Mouse (Mus musculus): ENCODE data around the gene Zfp503. TPM values are rescaled to one million over a fixed set of nuclear protein-coding genes. Genes with fewer than 3 reads are reported as not detected.

The Zfp503 gene
- polyA plus RNA-seq (2015; fragmentation: Nextera tagmentation; extraction: Ambion mirVana) = 8.0 and 9.9 TPM in 2 replicates

DNA sequence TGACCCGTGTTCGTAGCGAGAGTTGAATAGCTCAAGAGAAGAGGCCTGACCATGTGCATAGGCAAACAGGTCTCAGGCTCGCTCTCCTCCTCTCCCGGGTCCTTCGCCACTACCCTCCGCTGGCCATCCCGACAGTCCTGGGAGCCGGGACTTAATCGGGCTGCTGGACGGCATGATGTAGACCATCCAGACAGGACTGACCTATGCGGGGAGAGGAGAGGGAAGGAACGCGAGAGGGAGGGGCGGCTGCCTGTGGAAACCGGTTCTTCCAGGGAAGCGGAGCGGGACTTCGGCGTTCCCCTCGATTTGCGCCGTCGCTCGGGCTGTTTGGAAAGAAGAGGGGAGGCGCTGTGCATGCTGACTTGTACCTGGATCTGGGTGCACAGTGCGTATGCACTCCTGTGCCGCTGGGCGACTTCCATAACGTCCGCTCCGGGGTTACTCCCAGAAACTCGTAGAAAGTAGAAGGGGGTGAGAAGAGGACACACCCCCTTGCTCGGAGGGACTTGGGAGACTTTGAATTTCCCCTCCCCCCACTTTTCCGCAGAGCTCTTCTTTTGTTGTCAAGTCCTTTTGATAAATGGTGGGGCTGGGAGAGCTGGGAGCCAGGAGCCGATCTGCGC, at the start of gene Zfp503:
TSS of gene Zfp503 (minus strand) at position 311 of the 623 bp plus-strand sequence.
- no peaks in the 10 kb centered on the region for H3K36me3 ChIP-seq (ENCODE audit: control insufficient read depth, insufficient read depth, low read length)
- ATAC-seq = no peak; the same call in 1 of the 2 replicates
- no peaks in the 10 kb centered on the region for H3K9me3 ChIP-seq (ENCODE audit: control insufficient read depth, low read length)
- H3K4me1 ChIP-seq (ENCODE audit: control insufficient read depth, insufficient read depth, low read depth, low read length) = peaks cover 42% of the 10 kb centered on the region
- H3K27me3 ChIP-seq (replicated peaks; ENCODE audit: control insufficient read depth, insufficient read depth, low read length) = peaks cover 14% of the 10 kb centered on the region
- H3K9ac ChIP-seq (ENCODE audit: low read depth, low read length) = peak within 1 kb of the TSS; percentile 47
- WGBS = under 1% methylated on average over 36 of the region's 37 CpGs
- peak within 1 kb of the TSS; percentile 75 for H3K4me3 ChIP-seq (ENCODE audit: low read length)
- H3K27ac ChIP-seq (ENCODE audit: low read depth, low read length) = peak within 1 kb of the TSS; percentile 71
- peak within 1 kb of the TSS; percentile 84 for H3K4me2 ChIP-seq (ENCODE audit: low read length)

DNA sequence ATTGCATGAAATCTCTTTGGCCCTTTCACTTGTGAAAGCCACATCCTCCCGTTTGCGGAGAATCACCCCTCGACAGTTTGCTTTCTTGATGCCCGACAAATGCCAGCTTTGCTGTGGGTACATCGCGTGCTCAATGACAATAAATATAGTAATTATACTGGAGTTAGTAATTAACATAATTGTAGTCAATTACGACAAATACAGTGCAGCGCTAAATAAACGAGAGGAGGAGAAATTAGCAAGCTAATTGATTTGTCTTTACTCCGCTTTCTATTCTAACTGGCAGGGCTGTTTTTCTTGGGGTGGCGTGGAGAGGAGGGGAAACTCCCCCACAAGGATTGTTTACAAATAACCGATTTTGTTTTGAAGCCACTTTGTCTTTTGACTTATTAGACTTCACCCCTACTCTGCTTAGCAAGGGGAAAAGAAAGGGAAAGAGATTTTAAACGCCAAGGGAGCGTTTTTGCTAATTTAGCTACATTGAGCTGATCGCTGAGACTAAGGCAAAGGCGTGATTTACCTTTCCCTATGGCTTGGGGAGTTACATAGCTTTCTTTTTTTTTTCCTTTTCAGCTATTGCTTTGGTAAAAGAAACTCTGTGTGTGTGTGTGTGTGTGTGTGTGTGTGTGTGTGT, 48.2 kb upstream of the Zfp503 start:
- no peaks in the 10 kb centered on the region for H3K9me3 ChIP-seq (ENCODE audit: control insufficient read depth, low read length)
- peaks cover 2% of the 10 kb centered on the region for H3K27me3 ChIP-seq (replicated peaks; ENCODE audit: control insufficient read depth, insufficient read depth, low read length)
- WGBS = 25% methylated on average over 16 of the region's 16 CpGs
- H3K36me3 ChIP-seq (ENCODE audit: control insufficient read depth, insufficient read depth, low read length) = no peaks in the 10 kb centered on the region
- H3K27ac ChIP-seq (ENCODE audit: low read depth, low read length) = no peak overlapping the region
- H3K4me2 ChIP-seq (ENCODE audit: low read length) = peak overlapping the region; percentile 39
- no peak overlapping the region for H3K9ac ChIP-seq (ENCODE audit: low read depth, low read length)
- ATAC-seq = no peak
- no peak overlapping the region for H3K4me3 ChIP-seq (ENCODE audit: low read length)
- H3K4me1 ChIP-seq (ENCODE audit: control insufficient read depth, insufficient read depth, low read depth, low read length) = peaks cover 17% of the 10 kb centered on the region

DNA sequence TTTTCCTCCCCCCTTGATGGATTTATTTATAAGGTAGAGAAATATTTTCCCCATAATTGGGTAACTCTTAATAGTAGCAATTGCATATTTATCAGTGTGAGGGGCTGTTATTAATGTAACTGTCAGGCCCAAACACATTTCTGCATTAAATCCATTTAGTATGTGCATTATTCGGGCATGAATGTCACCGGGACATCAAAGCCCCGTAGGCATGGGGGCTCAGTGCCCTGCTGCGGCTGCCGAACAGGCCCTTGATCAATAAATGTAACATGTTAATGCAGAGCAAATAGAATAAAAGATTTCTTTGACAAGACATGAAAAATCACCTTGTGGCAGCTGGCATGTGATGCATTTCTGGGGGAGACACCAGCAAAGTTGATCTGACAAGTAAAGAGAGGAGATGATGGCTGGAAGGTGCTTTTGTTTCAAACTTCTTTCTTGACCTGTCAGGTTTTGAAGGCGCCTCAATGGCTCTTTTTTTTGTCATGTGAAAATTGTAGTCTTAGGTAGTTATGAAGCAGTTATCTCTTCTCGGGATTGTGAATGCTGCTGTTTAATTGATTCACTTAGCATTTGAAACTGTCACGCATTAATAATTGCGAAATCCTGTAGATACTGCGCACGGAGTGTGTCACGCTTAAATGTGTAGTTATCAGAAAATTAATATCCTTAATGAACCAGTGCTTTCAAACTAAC, 47.5 kb upstream of the Zfp503 start:
- no peaks in the 10 kb centered on the region for H3K9me3 ChIP-seq (ENCODE audit: control insufficient read depth, low read length)
- H3K4me2 ChIP-seq (ENCODE audit: low read length) = peak overlapping the region; percentile 39
- no peaks in the 10 kb centered on the region for H3K36me3 ChIP-seq (ENCODE audit: control insufficient read depth, insufficient read depth, low read length)
- H3K9ac ChIP-seq (ENCODE audit: low read depth, low read length) = no peak overlapping the region
- no peak overlapping the region for H3K4me3 ChIP-seq (ENCODE audit: low read length)
- H3K27ac ChIP-seq (ENCODE audit: low read depth, low read length) = no peak overlapping the region
- WGBS = 34% methylated on average over 12 of the region's 12 CpGs
- H3K27me3 ChIP-seq (replicated peaks; ENCODE audit: control insufficient read depth, insufficient read depth, low read length) = peaks cover 2% of the 10 kb centered on the region
- ATAC-seq = no peak
- peaks cover 17% of the 10 kb centered on the region for H3K4me1 ChIP-seq (ENCODE audit: control insufficient read depth, insufficient read depth, low read depth, low read length)

- no peaks in the 10 kb centered on the region for H3K9me3 ChIP-seq (ENCODE audit: control insufficient read depth, low read length)
- no peak overlapping the region for H3K4me3 ChIP-seq (ENCODE audit: low read length)
- H3K27ac ChIP-seq (ENCODE audit: low read depth, low read length) = no peak overlapping the region
- no peak overlapping the region for H3K9ac ChIP-seq (ENCODE audit: low read depth, low read length)
- no peak overlapping the region for H3K4me2 ChIP-seq (ENCODE audit: low read length)
- peaks cover 17% of the 10 kb centered on the region for H3K4me1 ChIP-seq (ENCODE audit: control insufficient read depth, insufficient read depth, low read depth, low read length)
- H3K36me3 ChIP-seq (ENCODE audit: control insufficient read depth, insufficient read depth, low read length) = no peaks in the 10 kb centered on the region
- no peak for ATAC-seq
- H3K27me3 ChIP-seq (replicated peaks; ENCODE audit: control insufficient read depth, insufficient read depth, low read length) = peaks cover 2% of the 10 kb centered on the region
- 28% methylated on average over 6 of the region's 6 CpGs for WGBS
Observed at GRCm38 (mm10) chr14:22036338-22036737, 46.9 kb upstream of the Zfp503 start.

DNA sequence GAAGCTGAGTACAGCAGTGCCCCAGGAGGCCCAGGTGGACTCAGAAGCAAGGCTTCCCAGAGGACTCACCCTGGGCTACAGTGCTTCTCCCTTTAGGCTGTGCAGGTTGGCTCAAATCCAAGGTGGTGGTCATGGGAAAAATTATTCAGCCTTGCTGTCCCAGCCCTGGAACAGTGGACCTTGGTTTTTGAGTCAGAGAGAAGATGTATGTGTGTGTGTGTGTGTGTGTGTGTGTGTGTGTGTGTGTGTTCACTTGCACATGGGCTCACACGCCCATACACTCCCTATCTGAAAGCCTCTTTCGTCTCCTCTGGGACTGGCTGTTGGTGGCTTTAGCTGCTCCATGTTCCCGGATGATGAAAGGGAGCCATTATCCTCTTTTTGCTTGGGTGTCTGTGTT, 46.5 kb upstream of the Zfp503 start:
- Histone ChIP-seq H3K27me3 (replicated peaks; ENCODE audit: control insufficient read depth, insufficient read depth, low read length) (peaks cover 2% of the 10 kb centered on the region), H3K36me3 (ENCODE audit: control insufficient read depth, insufficient read depth, low read length) (no peaks in the 10 kb centered on the region), H3K4me1 (ENCODE audit: control insufficient read depth, insufficient read depth, low read depth, low read length) (peaks cover 17% of the 10 kb centered on the region), H3K4me2 (ENCODE audit: low read length) (no peak overlapping the region), H3K27ac (ENCODE audit: low read depth, low read length) (no peak overlapping the region), H3K9ac (ENCODE audit: low read depth, low read length) (no peak overlapping the region), H3K9me3 (ENCODE audit: control insufficient read depth, low read length) (no peaks in the 10 kb centered on the region), H3K4me3 (ENCODE audit: low read length) (no peak overlapping the region)
- ATAC-seq = peak; percentile 40; the same call in 1 of the 2 replicates
- 16% methylated on average over 3 of the region's 3 CpGs for WGBS

DNA sequence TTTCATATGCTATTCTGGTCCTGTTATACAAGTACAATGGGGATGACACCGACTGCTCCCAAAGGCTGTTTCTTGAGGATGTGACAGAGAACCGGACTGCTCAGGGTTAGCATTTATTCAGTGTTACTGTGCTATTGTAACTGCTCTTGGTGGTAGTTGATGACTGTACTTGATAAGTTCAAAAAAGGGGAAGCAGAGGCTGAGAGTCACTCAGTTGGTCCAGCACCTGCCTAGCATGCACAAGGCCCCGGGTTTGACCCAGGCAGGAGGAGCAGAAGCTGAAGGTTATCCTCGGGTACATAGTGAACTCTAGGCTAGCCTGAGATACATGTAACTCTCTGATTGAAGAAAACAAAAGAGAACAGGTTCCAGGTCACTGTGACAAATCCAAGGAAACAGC, 34.1 kb upstream of the Zfp503 start:
- H3K27ac ChIP-seq (ENCODE audit: low read depth, low read length) = no peak overlapping the region
- no peak overlapping the region for H3K4me2 ChIP-seq (ENCODE audit: low read length)
- H3K9ac ChIP-seq (ENCODE audit: low read depth, low read length) = no peak overlapping the region
- H3K4me3 ChIP-seq (ENCODE audit: low read length) = no peak overlapping the region
- peaks cover 4% of the 10 kb centered on the region for H3K27me3 ChIP-seq (replicated peaks; ENCODE audit: control insufficient read depth, insufficient read depth, low read length)
- 78% methylated on average over 4 of the region's 4 CpGs for WGBS
- H3K4me1 ChIP-seq (ENCODE audit: control insufficient read depth, insufficient read depth, low read depth, low read length) = peaks cover 6% of the 10 kb centered on the region
- H3K36me3 ChIP-seq (ENCODE audit: control insufficient read depth, insufficient read depth, low read length) = no peaks in the 10 kb centered on the region
- H3K9me3 ChIP-seq (ENCODE audit: control insufficient read depth, low read length) = no peaks in the 10 kb centered on the region
- no peak for ATAC-seq

GRCm38 (mm10) chr14:22020885-22021284, 31.5 kb upstream of the Zfp503 start:
- 8% methylated on average over 2 of the region's 2 CpGs for WGBS
- Histone ChIP-seq H3K4me3 (ENCODE audit: low read length) (no peak overlapping the region), H3K4me1 (ENCODE audit: control insufficient read depth, insufficient read depth, low read depth, low read length) (peaks cover 6% of the 10 kb centered on the region), H3K9me3 (ENCODE audit: control insufficient read depth, low read length) (no peaks in the 10 kb centered on the region), H3K27ac (ENCODE audit: low read depth, low read length) (no peak overlapping the region), H3K9ac (ENCODE audit: low read depth, low read length) (no peak overlapping the region), H3K36me3 (ENCODE audit: control insufficient read depth, insufficient read depth, low read length) (no peaks in the 10 kb centered on the region), H3K4me2 (ENCODE audit: low read length) (no peak overlapping the region), H3K27me3 (replicated peaks; ENCODE audit: control insufficient read depth, insufficient read depth, low read length) (peaks cover 6% of the 10 kb centered on the region)
- peak; percentile 50 for ATAC-seq

GRCm38 (mm10) chr14:22019949-22020845, 30.8 kb upstream of the Zfp503 start:
- no peaks in the 10 kb centered on the region for H3K36me3 ChIP-seq (ENCODE audit: control insufficient read depth, insufficient read depth, low read length)
- no peak for ATAC-seq
- peak overlapping the region; percentile 62 for H3K9ac ChIP-seq (ENCODE audit: low read depth, low read length)
- peak overlapping the region; percentile 37 for H3K4me3 ChIP-seq (ENCODE audit: low read length)
- H3K4me2 ChIP-seq (ENCODE audit: low read length) = peak overlapping the region; percentile 74
- no peak overlapping the region for H3K27ac ChIP-seq (ENCODE audit: low read depth, low read length)
- H3K4me1 ChIP-seq (ENCODE audit: control insufficient read depth, insufficient read depth, low read depth, low read length) = peaks cover 6% of the 10 kb centered on the region
- H3K27me3 ChIP-seq (replicated peaks; ENCODE audit: control insufficient read depth, insufficient read depth, low read length) = peaks cover 6% of the 10 kb centered on the region
- H3K9me3 ChIP-seq (ENCODE audit: control insufficient read depth, low read length) = no peaks in the 10 kb centered on the region
- 39% methylated on average over 12 of the region's 12 CpGs for WGBS
